Mouse (Mus musculus) frontal cortex, postnatal 36 days (tissue): Measurements from ENCODE around the gene Gm3448.
"Not testable (repeated sequence)": the region's sequence is repeated elsewhere in the genome, so short reads cannot be mapped to it uniquely, and the experiment has no call there.

Experiments
- DNase-seq, 2 experiments: peaks; one replicate each; pipeline ENCODE4 v3.0.0; 2022; ENCODE audit warnings: low spot score in 2 of 2

Gene Gm3448

GRCm38 (mm10) chr17:15031414-15031813 is 9.9 kb downstream of the Gm3448 start:
- not testable (repeated sequence) for DNase-seq

GRCm38 (mm10) chr17:15025513-15025912 is 15.8 kb downstream of the Gm3448 start:
- DNase-seq: not testable (repeated sequence)

- not testable (repeated sequence) for DNase-seq
Measured at GRCm38 (mm10) chr17:15024502-15025193, 16.7 kb downstream of the Gm3448 start.

- not testable (repeated sequence) for DNase-seq
Measured at GRCm38 (mm10) chr17:15023878-15024492, 17.4 kb downstream of the Gm3448 start.

GRCm38 (mm10) chr17:15021503-15022220 is 19.7 kb downstream of the Gm3448 start:
- peak in 1 of 2 experiments; percentile 29 for DNase-seq

GRCm38 (mm10) chr17:15009706-15010413 is 31.5 kb downstream of the Gm3448 start, which contains the start of gene Gm3435:
Gene Gm3435 (plus strand): TSS chr17:15010176.
- not testable (repeated sequence) for DNase-seq

- DNase-seq: not testable (repeated sequence)
Measured at GRCm38 (mm10) chr17:15009088-15009487, 32.2 kb downstream of the Gm3448 start.

- DNase-seq: not testable (repeated sequence)
Measured at GRCm38 (mm10) chr17:15000047-15000446, 41.3 kb downstream of the Gm3448 start.

- DNase-seq: not testable (repeated sequence)
Measured at GRCm38 (mm10) chr17:14994140-14994539, 47.2 kb downstream of the Gm3448 start.

- not testable (repeated sequence) for DNase-seq
Measured at GRCm38 (mm10) chr17:14993139-14993832, 48.1 kb downstream of the Gm3448 start.

- DNase-seq: not testable (repeated sequence)
Measured at GRCm38 (mm10) chr17:14992522-14993138, 48.7 kb downstream of the Gm3448 start.

GRCm38 (mm10) chr17:14990116-14990702 is 51.1 kb downstream of the Gm3448 start:
- DNase-seq: peak in 1 of 2 experiments; percentile 5

GRCm38 (mm10) chr17:14978362-14979038 is 62.8 kb downstream of the Gm3448 start, which contains the start of the genes 9030025P20Rik and Gm3417:
Gene 9030025P20Rik (plus strand): TSS chr17:14978468.
Gene Gm3417 (minus strand): TSS chr17:14978790.
- not testable (repeated sequence) for DNase-seq

GRCm38 (mm10) chr17:14977718-14978361 is 63.5 kb downstream of the Gm3448 start:
- not testable (repeated sequence) for DNase-seq

- not testable (repeated sequence) for DNase-seq
Measured at GRCm38 (mm10) chr17:14968373-14968913, 72.9 kb downstream of the Gm3448 start.

GRCm38 (mm10) chr17:14961557-14962154 is 79.7 kb downstream of the Gm3448 start:
- not testable (repeated sequence) for DNase-seq

- DNase-seq: peak in 1 of 2 experiments; percentile 11
Measured at GRCm38 (mm10) chr17:14960951-14961556, 80.3 kb downstream of the Gm3448 start, which contains the start of gene Phf10. Gene Phf10 (minus strand): TSS chr17:14961273.

- DNase-seq: no peak
Measured at GRCm38 (mm10) chr17:14960520-14960919, 80.8 kb downstream of the Gm3448 start.
